Mouse (Mus musculus) frontal cortex, postnatal 10 days (tissue): Measurements from ENCODE around the gene Zfp710.
A peak's percentile ranks its signal among the peaks of the same experiment; 100 is the strongest.
"Not testable (repeated sequence)": the region's sequence is repeated elsewhere in the genome, so short reads cannot be mapped to it uniquely, and the experiment has no call there.

Experiments used
- DNase-seq, 2 experiments: peaks; one replicate each; pipeline ENCODE4 v3.0.0; 2022; ENCODE audit warnings: low spot score in 2 of 2, mixed read lengths in 1 of 2

Zfp710 gene

GRCm38 (mm10) chr7:80026990-80027635, 2.5 kb downstream of the Zfp710 start:
- DNase-seq, result peak; percentile 49 to 59

GRCm38 (mm10) chr7:80027636-80028417, 3.2 kb downstream of the Zfp710 start:
- DNase-seq, result no peak

- DNase-seq, result no peak
Observed at GRCm38 (mm10) chr7:80028418-80028720, 3.8 kb downstream of the Zfp710 start.

GRCm38 (mm10) chr7:80030009-80030408, 5.4 kb downstream of the Zfp710 start:
- DNase-seq, result no peak

- DNase-seq, result no peak
Observed at GRCm38 (mm10) chr7:80030486-80030885, 5.9 kb downstream of the Zfp710 start.

GRCm38 (mm10) chr7:80030987-80031386, 6.4 kb downstream of the Zfp710 start:
- DNase-seq, result no peak

- no peak for DNase-seq
Observed at GRCm38 (mm10) chr7:80031478-80031877, 6.9 kb downstream of the Zfp710 start.

- DNase-seq, result no peak
Observed at GRCm38 (mm10) chr7:80032216-80033052, 7.8 kb downstream of the Zfp710 start.

GRCm38 (mm10) chr7:80033064-80033717, 8.6 kb downstream of the Zfp710 start:
- no peak for DNase-seq

GRCm38 (mm10) chr7:80033771-80034170, 9.2 kb downstream of the Zfp710 start:
- no peak for DNase-seq

GRCm38 (mm10) chr7:80035086-80035485, 10.5 kb downstream of the Zfp710 start:
- no peak for DNase-seq

GRCm38 (mm10) chr7:80035748-80036147, 11.1 kb downstream of the Zfp710 start:
- DNase-seq, result no peak

GRCm38 (mm10) chr7:80039699-80040098, 15.1 kb downstream of the Zfp710 start:
- DNase-seq, result no peak

GRCm38 (mm10) chr7:80044170-80044569, 19.6 kb downstream of the Zfp710 start:
- DNase-seq, result no peak

- DNase-seq, result no peak
Observed at GRCm38 (mm10) chr7:80047041-80047440, 22.4 kb downstream of the Zfp710 start.

- no peak for DNase-seq
Observed at GRCm38 (mm10) chr7:80049746-80050145, 25.1 kb downstream of the Zfp710 start.

- not testable (repeated sequence) for DNase-seq
Observed at GRCm38 (mm10) chr7:80050382-80050781, 25.8 kb downstream of the Zfp710 start.

- no peak for DNase-seq
Observed at GRCm38 (mm10) chr7:80051835-80052234, 27.2 kb downstream of the Zfp710 start.

- no peak for DNase-seq
Observed at GRCm38 (mm10) chr7:80052261-80052660, 27.6 kb downstream of the Zfp710 start.

- DNase-seq, result no peak
Observed at GRCm38 (mm10) chr7:80053147-80053546, 28.5 kb downstream of the Zfp710 start.

- no peak for DNase-seq
Observed at GRCm38 (mm10) chr7:80055781-80056180, 31.2 kb downstream of the Zfp710 start.
